Mouse (Mus musculus) heart, embryonic 11.5 days (tissue): ENCODE data around the gene Gm10354. TPM values are rescaled to one million over a fixed set of nuclear protein-coding genes. Genes with fewer than 3 reads are reported as not detected.
"Not testable (repeated sequence)": the region's sequence is repeated elsewhere in the genome, so short reads cannot be mapped to it uniquely, and the experiment has no call there.

Experiments
- ATAC-seq: fragments of 200-750 bp; cut with Nextera tagmentation; replicated peaks from 2 replicates; pipeline ENCODE4 v1.8.0; 2017; ENCODE audit warnings: moderate library complexity; ENCODE audit not compliant: insufficient number of reproducible peaks, low FRiP score, low TSS enrichment
- H3K27ac ChIP-seq: fragments of 300-500 bp; sonication (generic); 2 replicates; pipeline ENCODE4 v1.5.1; 2014; ENCODE audit warnings: mild to moderate bottlenecking, low read depth, low read length
- H3K27me3 ChIP-seq: fragments of 300-500 bp; sonication (generic); 2 replicates; pipeline ENCODE4 v1.6.1; 2014; ENCODE audit warnings: mild to moderate bottlenecking, low read length, mixed read lengths; ENCODE audit not compliant: control insufficient read depth, insufficient read depth
- H3K36me3 ChIP-seq: fragments of 300-500 bp; sonication (generic); 2 replicates; pipeline ENCODE4 v1.6.1; 2014; ENCODE audit warnings: mild to moderate bottlenecking, low read length, moderate library complexity, mixed read lengths; ENCODE audit not compliant: control insufficient read depth, insufficient read depth
- H3K4me1 ChIP-seq: fragments of 300-500 bp; sonication (generic); 2 replicates; pipeline ENCODE4 v1.6.1; 2014; ENCODE audit warnings: low read length; ENCODE audit not compliant: control insufficient read depth, insufficient read depth
- H3K4me2 ChIP-seq: fragments of 300-500 bp; sonication (generic); 2 replicates; pipeline ENCODE4 v1.6.1; 2014; ENCODE audit warnings: mild to moderate bottlenecking, moderate library complexity
- H3K4me3 ChIP-seq: fragments of 300-500 bp; sonication (generic); 2 replicates; pipeline ENCODE4 v1.5.1; 2014; ENCODE audit warnings: low read depth, low read length
- H3K9ac ChIP-seq: fragments of 300-500 bp; sonication (generic); 2 replicates; pipeline ENCODE4 v1.6.1; 2014; ENCODE audit warnings: mild to moderate bottlenecking, low read depth, low read length, moderate library complexity
- H3K9me3 ChIP-seq: fragments of 300-500 bp; sonication (generic); replicated peaks from 2 replicates; pipeline ENCODE4 v1.6.1; 2016; ENCODE audit warnings: low read length; ENCODE audit not compliant: control insufficient read depth
- WGBS: fragments of 180-500 bp; shearing (Covaris S2); extraction: QIAGEN DNeasy Blood & Tissue Kit; methylation state at CpG from one replicate; pipeline ENCODE4 v1.1.7; 2014; ENCODE audit not compliant: insufficient replicate concordance; 5-methylcytosine and 5-hydroxymethylcytosine counted together
- polyA plus RNA-seq: library from polyadenylated mRNA; unstranded; fragments of >200 nt; fragmentation: Nextera tagmentation; extraction: Ambion mirVana; gene quantifications from 2 replicates; pipeline ENCODE4 v1.2.1, GENCODE M21; 2014

The Gm10354 gene
- polyA plus RNA-seq: not detected in 2 replicates

DNA sequence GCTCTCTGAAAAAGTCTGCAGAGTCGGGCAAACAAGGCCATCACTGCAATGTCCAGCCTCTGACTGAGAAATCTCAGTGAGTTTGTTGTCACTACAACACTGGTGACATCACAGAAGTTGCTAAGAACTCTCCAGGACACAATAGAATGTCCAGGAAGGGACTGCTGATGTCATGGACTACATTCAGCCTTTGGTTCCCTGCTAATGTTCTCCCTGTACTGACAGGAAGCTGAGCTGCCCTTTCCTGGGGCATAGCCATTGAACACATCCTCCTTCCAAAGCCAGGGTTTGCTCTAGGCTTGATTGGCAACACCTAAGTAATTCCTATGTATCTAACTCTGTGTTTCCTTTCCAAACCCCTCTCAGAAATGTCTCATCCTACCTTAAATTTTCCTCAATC lies at the start of gene Gm10354:
Gene Gm10354 (minus strand): TSS at position 101 of the 400 bp plus-strand sequence.
- not testable (repeated sequence) for H3K9me3 ChIP-seq, H3K27me3 ChIP-seq, H3K36me3 ChIP-seq, H3K4me3 ChIP-seq, ATAC-seq, H3K27ac ChIP-seq, H3K4me2 ChIP-seq, H3K4me1 ChIP-seq, H3K9ac ChIP-seq
- no CpG with 5 or more reads among the region's 1 CpGs for WGBS

GRCm38 (mm10) chr5:15024316-15024715 lies 45.6 kb upstream of the Gm10354 start:
- not testable (repeated sequence) for H3K4me1 ChIP-seq, H3K27me3 ChIP-seq, H3K9me3 ChIP-seq, H3K4me3 ChIP-seq, H3K4me2 ChIP-seq, H3K36me3 ChIP-seq, H3K9ac ChIP-seq, H3K27ac ChIP-seq, ATAC-seq
- 71% methylated on average over 1 of the region's 1 CpGs for WGBS

DNA sequence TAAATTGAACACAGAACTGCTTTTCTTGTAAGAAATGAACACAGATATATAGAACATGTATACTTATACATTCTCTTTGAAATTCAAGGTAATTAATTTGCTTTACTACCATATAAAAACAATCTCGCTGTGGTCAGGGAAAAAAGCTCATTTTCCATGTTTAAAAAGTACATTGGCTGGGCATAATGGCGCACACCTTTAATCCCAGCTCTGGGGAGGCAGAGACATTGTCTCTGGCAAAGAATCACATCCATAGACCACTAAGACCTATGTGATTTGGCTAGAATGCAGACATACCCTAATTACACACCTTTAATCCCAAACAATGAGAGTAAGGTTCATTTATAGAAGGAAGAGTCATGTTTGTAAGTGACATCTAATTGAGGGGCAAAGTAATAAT lies 41.3 kb upstream of the Gm10354 start:
- not testable (repeated sequence) for H3K27ac ChIP-seq, H3K9me3 ChIP-seq, H3K4me1 ChIP-seq, H3K4me3 ChIP-seq, H3K4me2 ChIP-seq, H3K36me3 ChIP-seq, H3K9ac ChIP-seq, ATAC-seq, H3K27me3 ChIP-seq
- 61% methylated on average over 2 of the region's 2 CpGs for WGBS

GRCm38 (mm10) chr5:15010639-15011582 lies 32.2 kb upstream of the Gm10354 start:
- H3K36me3 ChIP-seq, H3K9me3 ChIP-seq, H3K9ac ChIP-seq, H3K4me1 ChIP-seq, H3K4me3 ChIP-seq, H3K27me3 ChIP-seq, H3K4me2 ChIP-seq, H3K27ac ChIP-seq: not testable (repeated sequence)
- WGBS: 75% methylated on average over 11 of the region's 11 CpGs
- peak; percentile 50 for ATAC-seq

GRCm38 (mm10) chr5:15006907-15007306 lies 28.2 kb upstream of the Gm10354 start:
- not testable (repeated sequence) for H3K27me3 ChIP-seq, ATAC-seq, H3K9me3 ChIP-seq, H3K4me2 ChIP-seq, H3K4me3 ChIP-seq, H3K36me3 ChIP-seq, H3K9ac ChIP-seq, H3K4me1 ChIP-seq, H3K27ac ChIP-seq
- 48% methylated on average over 3 of the region's 3 CpGs for WGBS

DNA sequence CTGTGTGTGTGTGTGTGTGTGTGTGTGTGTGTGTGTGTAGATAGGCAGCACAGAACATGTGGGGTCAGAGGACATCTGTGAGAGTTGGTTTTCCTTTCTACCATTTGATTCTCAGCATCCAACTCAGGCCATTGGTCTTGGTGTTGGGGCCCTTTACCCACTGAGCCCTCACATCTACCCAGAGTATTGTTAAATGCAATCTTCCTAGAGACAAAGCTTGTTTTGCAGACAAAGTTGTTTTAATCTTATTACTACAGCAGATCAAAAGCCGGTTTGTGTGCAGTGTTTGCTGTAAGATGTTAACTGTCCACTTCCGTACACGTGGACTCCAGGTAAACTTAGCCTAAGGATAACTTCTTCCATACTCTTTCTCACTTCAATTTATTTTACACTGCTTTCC lies 27.6 kb upstream of the Gm10354 start:
- H3K9ac ChIP-seq, H3K4me1 ChIP-seq, H3K27ac ChIP-seq, H3K4me2 ChIP-seq, H3K9me3 ChIP-seq, H3K4me3 ChIP-seq, H3K27me3 ChIP-seq, ATAC-seq, H3K36me3 ChIP-seq: not testable (repeated sequence)
- WGBS: 59% methylated on average over 3 of the region's 3 CpGs

- ATAC-seq: peak; percentile 29; the same call in 1 of the 2 replicates
- not testable (repeated sequence) for H3K4me1 ChIP-seq, H3K27ac ChIP-seq, H3K36me3 ChIP-seq, H3K4me2 ChIP-seq, H3K27me3 ChIP-seq, H3K9ac ChIP-seq, H3K4me3 ChIP-seq, H3K9me3 ChIP-seq
- 58% methylated on average over 2 of the region's 4 CpGs for WGBS
Observed at GRCm38 (mm10) chr5:15005584-15005983, 26.8 kb upstream of the Gm10354 start.

GRCm38 (mm10) chr5:15004569-15005562 lies 26.1 kb upstream of the Gm10354 start:
- peak; percentile 83 for ATAC-seq
- WGBS: 69% methylated on average over 5 of the region's 5 CpGs
- H3K9ac ChIP-seq, H3K9me3 ChIP-seq, H3K4me1 ChIP-seq, H3K36me3 ChIP-seq, H3K27me3 ChIP-seq, H3K27ac ChIP-seq, H3K4me3 ChIP-seq, H3K4me2 ChIP-seq: not testable (repeated sequence)
